Mouse (Mus musculus) leukemia stem cell, adult 10-12 weeks (primary cell): Measurements from ENCODE around the gene Mif4gd. TPM values are rescaled to one million over a fixed set of nuclear protein-coding genes. Genes with fewer than 3 reads are reported as not detected.

ENCODE experiments used
- polyA plus RNA-seq: library from polyadenylated mRNA; stranded (reverse); fragments of >175 nt; gene quantifications from 2 replicates; pipeline ENCODE4 v1.2.3, GENCODE M21; 2012; ENCODE audit warnings: low replicate concordance

The Mif4gd gene
- polyA plus RNA-seq = 39.5 and 63.0 TPM in 2 replicates

DNA sequence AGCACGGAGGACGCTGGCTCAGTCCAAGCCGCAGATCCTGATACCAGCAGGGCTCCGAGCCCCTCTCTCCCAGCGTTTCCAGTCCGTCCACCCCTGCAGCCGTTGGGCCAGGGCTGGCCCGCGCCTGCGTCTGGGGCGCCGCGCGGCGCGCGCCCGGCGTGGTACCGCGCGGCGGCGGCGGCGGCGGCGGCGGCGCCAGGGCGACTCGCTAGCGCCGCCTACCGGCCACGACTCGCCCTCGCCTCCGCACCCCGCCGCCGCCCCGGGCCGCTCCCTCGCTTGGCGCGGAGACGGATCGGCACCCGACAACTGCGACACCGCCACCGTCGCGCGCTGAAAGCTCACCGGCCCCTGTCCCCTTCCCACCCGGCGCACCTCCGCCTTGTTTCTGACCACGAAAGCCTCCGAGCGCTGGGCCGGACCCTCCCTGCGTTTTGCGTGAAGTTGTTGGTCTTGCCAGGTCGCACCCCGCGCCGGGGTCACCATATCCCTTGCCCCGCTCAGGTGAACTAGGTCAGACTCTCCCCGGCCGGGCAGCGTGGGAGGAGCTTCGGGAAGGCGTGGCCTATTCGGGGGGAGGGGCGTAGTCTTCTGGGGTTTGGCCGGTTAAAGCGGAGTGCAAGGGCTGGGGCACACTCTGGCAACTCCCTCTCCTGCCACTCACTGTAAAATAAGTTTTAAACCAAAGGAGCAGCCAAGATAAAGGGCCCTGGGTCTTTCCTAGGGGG is at the start of gene Mif4gd:
TSS of gene Mif4gd (minus strand) at position 560 of the 728 bp plus-strand sequence.

GRCm38 (mm10) chr11:115627705-115628464 is 15.1 kb upstream of the Mif4gd start, which contains the start of gene Slc25a19:
TSS of gene Slc25a19 (minus strand) at chr11:115628295.

GRCm38 (mm10) chr11:115603476-115604303 is 9.1 kb downstream of the Mif4gd start, which contains the start of the genes Mrps7 and Gga3:
TSS of gene Mrps7 (plus strand) at chr11:115603925.
TSS of gene Gga3 (minus strand) at chr11:115604051.

DNA sequence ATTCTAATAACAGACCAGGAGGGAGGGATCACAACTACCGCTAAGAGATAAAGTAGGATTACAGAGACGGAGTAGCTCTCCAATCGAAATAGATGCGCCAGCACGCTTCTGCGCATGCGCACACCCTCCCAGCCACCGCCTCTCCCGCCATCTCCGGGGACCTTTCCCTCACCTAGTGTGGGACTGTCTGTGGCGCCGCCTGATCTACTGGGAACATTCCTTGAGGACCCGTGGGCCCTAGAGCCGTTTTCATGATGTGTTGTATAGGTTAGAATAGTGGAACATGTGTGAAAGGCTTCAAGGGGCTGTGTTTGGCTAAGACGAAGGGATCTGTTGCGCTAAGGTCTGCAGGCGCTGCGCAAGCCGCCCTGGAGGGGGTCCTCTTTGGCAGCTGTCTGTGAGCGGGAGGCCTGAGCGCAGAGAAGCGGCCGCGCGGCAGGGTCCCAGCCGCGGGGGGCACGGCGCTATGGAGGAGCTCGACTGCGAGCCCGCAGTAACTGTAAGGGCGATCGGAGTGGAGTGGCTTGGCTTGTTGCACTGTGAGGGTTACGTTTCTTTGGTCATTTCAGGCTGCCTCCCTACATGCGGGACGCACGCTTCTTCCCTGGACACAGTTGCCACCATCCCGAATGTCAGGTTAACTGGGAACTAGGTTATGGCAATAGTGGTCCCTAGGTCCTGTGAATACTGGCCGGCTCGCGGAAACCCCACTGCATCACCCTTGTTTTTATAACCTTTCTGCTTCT is 48.5 kb downstream of the Mif4gd start, which contains the start of gene Nup85:
TSS of gene Nup85 (plus strand) at position 371 of the 746 bp plus-strand sequence.

Other genes starting within 250 kb of the Mif4gd start
- gene Hid1, start 245.2 kb downstream of the Mif4gd start, polyA plus RNA-seq = 1.3 and 1.7 TPM in 2 replicates
- gene Cdr2l, start 231.1 kb downstream of the Mif4gd start, polyA plus RNA-seq = 0.75 and 0.91 TPM in 2 replicates
- gene Mrpl58, start 209.2 kb downstream of the Mif4gd start, polyA plus RNA-seq = 57.4 and 57.8 TPM in 2 replicates
- gene Atp5h, start 193.0 kb downstream of the Mif4gd start, polyA plus RNA-seq = 11.6 and 26.2 TPM in 2 replicates
- gene Kctd2, start 192.8 kb downstream of the Mif4gd start, polyA plus RNA-seq = 18.3 and 34.4 TPM in 2 replicates
- gene Trim80, start 172.4 kb downstream of the Mif4gd start, polyA plus RNA-seq = not detected in 2 replicates
- gene Slc16a5, start 150.5 kb downstream of the Mif4gd start, polyA plus RNA-seq = 0.21 and 2.1 TPM in 2 replicates
- gene Armc7, start 137.3 kb downstream of the Mif4gd start, polyA plus RNA-seq = 38.6 and 55.7 TPM in 2 replicates
- gene Nt5c, start 121.1 kb downstream of the Mif4gd start, polyA plus RNA-seq = 70.2 and 101 TPM in 2 replicates
- 242 and 300 TPM in 2 replicates for gene Jpt1, start 98.6 kb downstream of the Mif4gd start, polyA plus RNA-seq
- gene Sumo2, start 76.7 kb downstream of the Mif4gd start, polyA plus RNA-seq = 68.7 and 370 TPM in 2 replicates
- 8.4 and 41.9 TPM in 2 replicates for gene Nup85, start 48.5 kb downstream of the Mif4gd start, polyA plus RNA-seq
- gene Mrps7, start 9.0 kb downstream of the Mif4gd start, polyA plus RNA-seq = 33.6 and 41.2 TPM in 2 replicates
- 101 and 179 TPM in 2 replicates for gene Gga3, start 8.9 kb downstream of the Mif4gd start, polyA plus RNA-seq
- gene Slc25a19, start 15.3 kb upstream of the Mif4gd start, polyA plus RNA-seq = 44.8 and 51.3 TPM in 2 replicates
- 40.1 and 59.3 TPM in 2 replicates for gene Grb2, start 95.6 kb upstream of the Mif4gd start, polyA plus RNA-seq
- 45.5 and 78.4 TPM in 2 replicates for gene Tmem94, start 152.5 kb upstream of the Mif4gd start, polyA plus RNA-seq
- gene Caskin2, start 200.7 kb upstream of the Mif4gd start, polyA plus RNA-seq = 48.6 and 56.2 TPM in 2 replicates
- gene Tsen54, start 201.8 kb upstream of the Mif4gd start, polyA plus RNA-seq = 49.9 and 89.1 TPM in 2 replicates
- gene Llgl2, start 211.1 kb upstream of the Mif4gd start, polyA plus RNA-seq = 15.1 and 17.7 TPM in 2 replicates
- gene Myo15b, start 245.4 kb upstream of the Mif4gd start, polyA plus RNA-seq = 0.06 and 0.23 TPM in 2 replicates